Mouse (Mus musculus) E14TG2a.4 (cell line): ENCODE data around the gene Uvssa.

Source experiments
- CTCF ChIP-seq: conservative IDR thresholded peaks from 2 replicates; pipeline ENCODE4 v1.5.1; 2014; ENCODE audit warnings: low read length
- POU5F1 ChIP-seq: IDR thresholded peaks from 2 replicates; pipeline ENCODE4 v1.6.1; 2014; ENCODE audit warnings: low read length, borderline replicate concordance

DNA sequence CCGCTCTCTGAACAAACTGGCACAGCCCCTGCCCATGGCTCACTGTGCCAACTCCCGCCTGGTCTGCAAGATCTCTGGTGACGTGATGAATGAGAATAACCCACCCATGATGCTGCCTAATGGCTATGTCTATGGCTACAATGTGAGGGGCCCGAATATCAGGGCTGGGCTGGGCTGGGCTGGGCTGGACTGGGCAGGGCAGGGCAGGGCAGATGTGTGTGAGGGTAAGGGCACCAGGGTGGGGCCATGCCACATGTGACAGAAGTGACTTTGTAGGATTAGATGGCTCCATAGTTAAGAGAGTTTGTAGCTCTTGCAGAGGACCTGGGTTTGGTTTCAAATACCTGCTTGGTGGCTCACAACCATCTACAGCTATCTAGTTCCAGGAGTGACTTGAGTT, 6.7 kb upstream of the Uvssa start:
- TF ChIP-seq CTCF (no peak), POU5F1 (no peak)
